Mouse (Mus musculus): ENCODE data around the gene Cdc7. TPM values are rescaled to one million over a fixed set of nuclear protein-coding genes. Genes with fewer than 3 reads are reported as not detected.

Cdc7 gene
- polyA plus RNA-seq, 1 experiment from 2014 or later = 17.1 TPM

- Histone ChIP-seq H3K9me3 (replicated peaks) (no peaks in the 10 kb centered on the region), H3K4me2 (peak overlapping the region; percentile 37; the same call in 1 of the 2 replicates), H3K36me3 (replicated peaks) (0 out of 2 replicates have a peak, but pooled peaks cover 8% of the 10 kb centered on the region), H3K4me1 (replicated peaks) (peaks cover 11% of the 10 kb centered on the region), H3K9ac (no peak overlapping the region), H3K27ac (replicated peaks) (0 out of 2 replicates have a peak overlapping the region, but pooled peaks have one; percentile 7), H3K27me3 (no peaks in the 10 kb centered on the region), H3K4me3 (replicated peaks) (no peak overlapping the region)
- WGBS (ENCODE audit: insufficient replicate concordance) = 49% methylated on average over 8 of the region's 8 CpGs
- no peak for ATAC-seq (ENCODE audit: insufficient read depth)
Observed at GRCm38 (mm10) chr5:106991300-106991929, 27.3 kb downstream of the Cdc7 start.

DNA sequence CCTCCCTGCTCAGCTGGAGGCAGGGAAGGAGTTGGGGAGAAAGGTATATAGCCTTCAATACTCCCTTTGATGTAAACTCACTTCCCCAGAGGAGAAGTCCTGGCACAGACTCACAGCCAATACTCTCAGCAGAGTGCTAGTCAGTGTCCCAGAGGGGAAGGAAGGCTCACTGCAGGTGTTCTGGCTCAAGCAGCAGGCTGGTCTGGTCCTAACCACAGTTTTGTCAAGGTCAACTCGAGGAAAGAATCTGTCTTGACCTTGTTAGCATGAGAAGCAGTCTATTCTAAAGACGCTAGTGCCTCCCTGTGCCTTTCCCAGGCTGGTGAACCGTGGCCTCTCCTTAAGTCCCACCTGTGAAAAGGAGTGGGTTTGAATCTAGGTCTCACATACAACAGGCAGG is 30.6 kb downstream of the Cdc7 start:
- Histone ChIP-seq H3K4me1 (replicated peaks) (peaks cover 11% of the 10 kb centered on the region), H3K9me3 (replicated peaks) (no peaks in the 10 kb centered on the region), H3K27me3 (no peaks in the 10 kb centered on the region), H3K9ac (no peak overlapping the region), H3K27ac (replicated peaks) (no peak overlapping the region), H3K36me3 (replicated peaks) (no peaks in the 10 kb centered on the region), H3K4me3 (replicated peaks) (no peak overlapping the region), H3K4me2 (no peak overlapping the region)
- ATAC-seq (ENCODE audit: insufficient read depth) = no peak
- 30% methylated on average over 3 of the region's 3 CpGs for WGBS (ENCODE audit: insufficient replicate concordance)

DNA sequence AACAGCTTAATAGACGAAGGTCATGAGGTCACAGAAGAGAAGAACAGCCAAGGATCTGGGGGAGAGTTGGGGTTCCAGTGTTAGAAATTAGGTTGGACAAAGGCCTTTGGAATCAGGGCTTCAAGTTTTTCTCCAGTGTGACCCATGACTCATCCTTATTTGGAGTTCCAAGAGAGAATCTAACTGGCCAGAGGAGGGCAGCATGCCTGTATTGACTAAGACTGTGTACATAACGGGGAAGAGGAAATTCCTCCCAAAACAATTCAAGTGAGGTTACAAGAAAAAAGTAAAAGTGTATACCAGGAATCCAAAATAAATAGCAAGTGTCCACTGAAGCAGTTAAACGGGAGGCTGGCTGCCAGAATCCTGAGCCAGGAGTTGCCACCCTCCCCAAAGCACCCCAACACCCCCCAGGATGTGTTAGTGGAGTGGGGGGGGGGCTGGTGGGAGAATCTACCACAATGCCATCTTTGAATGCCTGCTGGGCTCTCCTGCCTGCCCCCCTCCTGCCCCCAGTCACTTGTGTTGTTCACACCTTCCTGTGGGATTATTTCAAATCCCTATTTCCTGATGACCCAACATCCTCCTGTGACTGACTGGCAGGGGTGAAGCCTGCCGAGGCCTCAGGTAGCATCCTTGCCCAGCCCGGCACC is 31.9 kb downstream of the Cdc7 start:
- no peak overlapping the region for H3K27ac ChIP-seq (replicated peaks)
- no peak for ATAC-seq (ENCODE audit: insufficient read depth)
- H3K4me2 ChIP-seq = no peak overlapping the region
- WGBS (ENCODE audit: insufficient replicate concordance) = 34% methylated on average over 5 of the region's 5 CpGs
- H3K27me3 ChIP-seq = no peaks in the 10 kb centered on the region
- no peak overlapping the region for H3K9ac ChIP-seq
- peaks cover 5% of the 10 kb centered on the region for H3K4me1 ChIP-seq (replicated peaks)
- H3K4me3 ChIP-seq (replicated peaks) = no peak overlapping the region
- no peaks in the 10 kb centered on the region for H3K36me3 ChIP-seq (replicated peaks)
- H3K9me3 ChIP-seq (replicated peaks) = no peaks in the 10 kb centered on the region

DNA sequence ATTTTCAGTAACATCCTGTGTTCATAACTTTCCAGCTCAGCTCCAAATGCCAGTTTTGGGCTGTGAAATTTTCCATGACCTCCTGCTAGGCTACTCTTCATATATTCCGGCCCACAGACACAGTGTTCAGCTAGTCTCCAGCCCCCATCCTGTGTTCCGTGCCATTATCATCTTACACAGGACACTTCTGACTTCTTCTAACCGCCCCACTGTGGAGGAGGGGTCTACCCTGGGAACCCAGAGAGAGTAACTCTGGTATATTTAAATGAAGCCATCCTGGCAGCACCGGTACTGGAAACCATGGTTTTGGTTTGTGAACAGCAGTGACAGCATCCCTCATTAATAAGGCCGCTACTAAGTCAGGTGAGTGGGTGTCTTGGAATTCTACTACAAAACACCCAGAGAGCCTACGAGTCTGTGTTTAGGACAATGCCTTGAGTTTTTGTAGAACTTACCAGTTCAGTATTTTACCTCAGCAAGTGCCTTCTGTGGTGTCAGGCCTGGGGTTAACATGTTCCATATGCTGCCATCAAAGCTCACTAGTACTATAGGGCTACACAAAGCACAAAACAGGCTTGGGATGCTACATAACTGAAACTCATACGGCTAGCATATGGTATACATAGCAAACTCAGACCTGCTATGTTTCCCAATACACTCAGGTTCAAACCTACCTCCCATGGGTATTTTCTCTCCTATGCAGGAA is 32.6 kb downstream of the Cdc7 start:
- Histone ChIP-seq H3K4me3 (replicated peaks) (no peak overlapping the region), H3K27me3 (no peaks in the 10 kb centered on the region), H3K9ac (no peak overlapping the region), H3K9me3 (replicated peaks) (no peaks in the 10 kb centered on the region), H3K4me1 (replicated peaks) (no peaks in the 10 kb centered on the region; the same call in 1 of the 2 replicates), H3K4me2 (no peak overlapping the region), H3K36me3 (replicated peaks) (no peaks in the 10 kb centered on the region), H3K27ac (replicated peaks) (no peak overlapping the region)
- whole genome bisulfite sequencing (ENCODE audit: insufficient replicate concordance) = 69% methylated on average over 7 of the region's 7 CpGs
- ATAC-seq (ENCODE audit: insufficient read depth) = no peak

DNA sequence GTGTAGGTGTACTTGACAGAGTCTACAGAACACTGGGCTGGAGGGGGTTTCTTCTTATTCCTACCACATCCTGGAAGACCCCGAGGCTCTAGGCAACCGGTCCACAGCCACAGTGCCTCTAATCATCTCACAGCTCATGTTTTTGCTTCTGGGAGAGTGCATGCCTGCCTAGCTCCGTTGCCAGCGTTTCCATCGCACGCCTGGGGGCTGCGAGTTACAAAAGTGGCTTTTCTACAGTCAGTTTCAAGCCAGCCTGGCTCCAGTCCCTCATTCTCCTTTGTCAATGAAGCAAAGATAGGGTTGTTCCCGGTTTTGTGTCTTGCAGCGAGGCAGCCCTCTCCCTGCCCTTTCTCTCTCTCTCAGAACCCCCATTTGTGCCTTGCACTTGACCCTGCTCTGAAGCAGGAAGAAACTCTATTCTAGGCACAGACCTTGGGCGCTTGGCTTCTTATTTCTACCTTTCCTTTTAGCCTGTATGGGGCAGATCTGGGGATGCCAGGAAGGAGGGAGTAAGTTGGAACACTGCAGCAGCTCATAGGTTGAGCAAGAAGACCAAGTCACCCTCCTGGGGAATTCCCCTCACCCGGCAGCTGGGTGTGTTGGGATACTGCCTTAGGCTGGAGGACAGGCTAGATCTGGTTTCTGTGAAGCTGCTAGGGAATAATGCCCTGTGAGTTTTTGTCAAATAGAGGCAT is 37.4 kb downstream of the Cdc7 start:
- ATAC-seq (ENCODE audit: insufficient read depth) = no peak
- WGBS (ENCODE audit: insufficient replicate concordance) = 61% methylated on average over 11 of the region's 11 CpGs
- no peak overlapping the region for H3K27ac ChIP-seq (replicated peaks)

DNA sequence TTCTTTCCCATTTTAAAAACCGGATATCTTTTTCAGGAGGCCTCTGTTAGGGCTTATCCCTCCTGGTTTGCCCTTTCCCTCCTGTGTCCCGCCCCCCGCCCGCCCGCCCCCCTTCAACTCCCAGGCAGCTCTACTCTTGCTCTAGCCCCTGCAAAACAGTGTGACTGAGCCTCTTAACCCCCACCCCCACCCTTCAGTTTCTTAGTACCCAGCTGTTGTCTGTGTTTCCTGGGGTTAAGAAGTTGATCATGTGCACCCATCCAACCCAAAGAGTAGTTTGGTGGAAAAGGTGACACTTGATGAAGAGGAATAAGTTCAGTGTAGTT is 37.9 kb downstream of the Cdc7 start:
- no peak for ATAC-seq (ENCODE audit: insufficient read depth)
- WGBS (ENCODE audit: insufficient replicate concordance) = 63% methylated on average over 5 of the region's 5 CpGs
- H3K27me3 ChIP-seq = no peaks in the 10 kb centered on the region
- no peak overlapping the region for H3K4me3 ChIP-seq (replicated peaks)
- H3K36me3 ChIP-seq (replicated peaks) = no peaks in the 10 kb centered on the region
- H3K9me3 ChIP-seq (replicated peaks) = no peaks in the 10 kb centered on the region
- no peak overlapping the region for H3K27ac ChIP-seq (replicated peaks)
- H3K9ac ChIP-seq = no peak overlapping the region
- H3K4me1 ChIP-seq (replicated peaks) = no peaks in the 10 kb centered on the region; the same call in 1 of the 2 replicates
- H3K4me2 ChIP-seq = no peak overlapping the region

More for the DNA sequence above, 37.4 kb downstream of the Cdc7 start:
- H3K4me2 ChIP-seq = no peak overlapping the region
- H3K9me3 ChIP-seq (replicated peaks) = no peaks in the 10 kb centered on the region
- H3K4me3 ChIP-seq (replicated peaks) = no peak overlapping the region
- H3K4me1 ChIP-seq (replicated peaks) = no peaks in the 10 kb centered on the region; the same call in 1 of the 2 replicates
- no peaks in the 10 kb centered on the region for H3K27me3 ChIP-seq
- H3K36me3 ChIP-seq (replicated peaks) = no peaks in the 10 kb centered on the region
- no peak overlapping the region for H3K9ac ChIP-seq

- WGBS (ENCODE audit: insufficient replicate concordance) = 75% methylated on average over 3 of the region's 3 CpGs
- no peak for ATAC-seq (ENCODE audit: insufficient read depth)
Observed at GRCm38 (mm10) chr5:107009721-107010120, 45.6 kb downstream of the Cdc7 start.

DNA sequence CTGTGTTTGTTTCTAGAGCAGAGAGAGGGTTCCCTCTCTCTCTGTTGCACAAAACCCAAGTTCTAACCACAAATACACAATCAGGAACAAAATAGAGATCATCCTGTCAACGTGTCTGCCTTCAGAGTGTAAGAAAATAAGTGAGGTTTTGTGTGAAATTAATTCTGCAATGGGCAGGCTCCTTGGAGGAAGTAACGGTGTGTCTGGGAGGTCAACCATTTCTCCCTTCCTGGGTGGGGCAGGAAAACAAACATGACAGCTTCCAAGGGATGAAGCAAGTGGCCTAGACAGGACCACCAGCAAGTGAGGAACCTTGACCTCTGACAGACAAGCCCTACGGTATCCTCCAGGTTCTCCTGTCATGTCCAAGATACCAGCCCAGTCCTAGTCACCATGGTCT is 46.2 kb downstream of the Cdc7 start:
- Histone ChIP-seq H3K36me3 (replicated peaks) (no peaks in the 10 kb centered on the region), H3K27ac (replicated peaks) (no peak overlapping the region), H3K9me3 (replicated peaks) (no peaks in the 10 kb centered on the region), H3K9ac (no peak overlapping the region), H3K4me1 (replicated peaks) (peaks cover 4% of the 10 kb centered on the region), H3K4me2 (no peak overlapping the region), H3K27me3 (no peaks in the 10 kb centered on the region), H3K4me3 (replicated peaks) (no peak overlapping the region)
- WGBS (ENCODE audit: insufficient replicate concordance) = 30% methylated on average over 3 of the region's 3 CpGs
- no peak for ATAC-seq (ENCODE audit: insufficient read depth)

More at GRCm38 (mm10) chr5:107009721-107010120, 45.6 kb downstream of the Cdc7 start:
- Histone ChIP-seq H3K36me3 (replicated peaks) (no peaks in the 10 kb centered on the region), H3K4me2 (no peak overlapping the region), H3K27ac (replicated peaks) (no peak overlapping the region), H3K9ac (no peak overlapping the region), H3K4me1 (replicated peaks) (no peaks in the 10 kb centered on the region), H3K4me3 (replicated peaks) (no peak overlapping the region), H3K27me3 (no peaks in the 10 kb centered on the region), H3K9me3 (replicated peaks) (no peaks in the 10 kb centered on the region)

- H3K4me3 ChIP-seq (replicated peaks) = no peak overlapping the region
- H3K27me3 ChIP-seq = no peaks in the 10 kb centered on the region
- no peaks in the 10 kb centered on the region for H3K9me3 ChIP-seq (replicated peaks)
- H3K4me2 ChIP-seq = no peak overlapping the region
- WGBS (ENCODE audit: insufficient replicate concordance) = 55% methylated on average over 7 of the region's 7 CpGs
- peaks cover 14% of the 10 kb centered on the region for H3K4me1 ChIP-seq (replicated peaks)
- no peaks in the 10 kb centered on the region for H3K36me3 ChIP-seq (replicated peaks)
- H3K27ac ChIP-seq (replicated peaks) = no peak overlapping the region
- ATAC-seq (ENCODE audit: insufficient read depth) = no peak
- H3K9ac ChIP-seq = no peak overlapping the region
Observed at GRCm38 (mm10) chr5:107011316-107012029, 47.4 kb downstream of the Cdc7 start.

DNA sequence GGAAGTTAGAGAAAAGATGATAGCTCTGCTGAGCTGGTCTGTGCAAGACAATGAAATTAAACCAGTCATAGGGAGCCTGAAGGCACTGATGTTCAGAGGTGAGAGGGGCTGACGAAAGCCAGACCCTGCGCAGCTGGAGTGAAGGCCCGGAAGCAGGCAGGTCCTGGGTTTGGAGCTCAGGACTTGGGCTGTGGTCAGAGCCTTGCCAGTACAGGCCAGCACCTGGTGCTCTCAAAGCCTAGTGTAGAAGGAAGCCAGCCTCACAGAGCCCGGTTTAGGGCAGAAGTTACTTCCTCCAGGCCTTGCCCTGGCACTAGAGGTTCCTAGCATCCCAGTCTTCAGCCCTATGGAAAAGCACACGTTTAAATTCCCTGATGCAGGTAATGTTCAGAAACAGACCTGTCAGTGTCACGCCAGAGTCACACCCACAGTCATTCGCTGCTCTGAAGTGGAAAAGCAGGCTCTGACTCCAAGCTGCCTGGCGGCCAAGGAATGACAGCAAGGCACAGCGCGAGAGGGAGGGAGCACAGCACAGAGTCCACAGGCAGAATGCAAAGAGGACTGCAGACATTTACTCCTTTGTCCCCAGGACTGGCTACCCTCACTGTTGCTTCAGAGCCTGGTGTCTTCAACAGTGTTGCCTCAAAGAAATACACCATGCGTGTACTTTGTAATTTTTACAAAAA is 48.1 kb downstream of the Cdc7 start:
- H3K9ac ChIP-seq = no peak overlapping the region
- 45% methylated on average over 11 of the region's 11 CpGs for WGBS (ENCODE audit: insufficient replicate concordance)
- no peak overlapping the region for H3K27ac ChIP-seq (replicated peaks)
- no peak for ATAC-seq (ENCODE audit: insufficient read depth)
- no peak overlapping the region for H3K4me2 ChIP-seq
- H3K4me3 ChIP-seq (replicated peaks) = no peak overlapping the region
- no peaks in the 10 kb centered on the region for H3K9me3 ChIP-seq (replicated peaks)
- H3K27me3 ChIP-seq = no peaks in the 10 kb centered on the region
- peaks cover 14% of the 10 kb centered on the region for H3K4me1 ChIP-seq (replicated peaks)
- no peaks in the 10 kb centered on the region for H3K36me3 ChIP-seq (replicated peaks)

Measured in liver, embryonic 15.5 days (tissue).